Mouse (Mus musculus): Measurements from ENCODE around the gene Gja1.

Gja1 gene

GRCm38 (mm10) chr10:56415894-56416570 lies 38.9 kb downstream of the Gja1 start:
- DNase-seq (ENCODE audit: inconsistent ontology term) = no peak

DNA sequence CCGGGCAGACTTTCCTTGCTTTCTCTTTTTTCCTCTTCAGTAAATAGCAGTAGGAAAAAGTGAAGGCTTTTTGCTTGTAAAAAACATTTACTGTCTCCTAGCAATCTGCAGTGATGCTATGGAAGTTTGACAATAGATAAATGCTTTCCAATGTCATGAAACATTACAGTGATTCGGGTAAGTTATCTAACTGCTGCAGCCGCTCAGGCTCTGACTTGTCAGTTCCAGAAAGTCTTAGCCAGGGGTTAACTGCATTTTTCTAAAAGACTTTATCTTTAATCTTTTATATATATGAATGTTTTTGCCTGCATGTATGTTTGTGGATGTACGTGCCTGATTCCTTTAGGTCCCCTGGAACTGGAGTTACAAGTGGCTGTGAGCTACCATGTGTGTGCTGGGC lies 45.4 kb downstream of the Gja1 start:
- DNase-seq (ENCODE audit: inconsistent ontology term) = no peak

DNA sequence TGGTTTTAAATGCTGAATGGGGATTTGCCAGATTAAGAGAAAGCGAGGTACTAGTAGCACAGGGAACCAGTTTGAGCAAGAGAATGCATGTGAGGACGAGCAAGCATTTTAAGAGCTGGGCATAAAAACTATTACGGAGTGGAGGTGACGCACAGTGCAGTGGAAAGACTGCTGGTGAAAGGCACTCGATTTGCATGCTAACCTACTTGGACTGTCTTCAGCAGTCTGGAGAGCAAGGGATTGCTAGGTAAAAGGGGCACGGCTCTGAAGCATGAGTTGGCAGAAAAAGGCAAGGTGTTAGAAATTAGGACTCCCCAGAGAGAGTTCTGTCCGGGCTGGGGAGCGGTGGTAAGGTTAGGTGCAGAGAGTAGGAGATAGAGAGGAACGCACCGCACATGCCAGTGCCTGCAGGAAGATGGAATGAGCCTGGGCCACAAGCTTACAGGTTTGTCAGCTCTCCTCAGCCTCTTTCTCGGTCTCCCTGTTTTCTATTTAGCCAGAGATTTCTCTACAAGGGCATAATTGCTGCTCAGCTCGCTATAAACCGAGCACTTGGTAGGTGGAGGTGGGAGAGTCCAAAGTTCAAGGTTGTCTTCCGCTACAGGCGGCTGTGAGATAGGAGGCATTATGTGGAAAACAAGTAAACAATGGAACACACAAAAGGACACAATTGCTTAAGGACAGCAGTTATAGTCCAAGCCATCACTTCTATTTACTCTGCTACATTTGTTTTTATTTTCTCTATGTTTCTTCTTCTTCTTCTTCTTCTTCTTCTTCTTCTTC lies 48.1 kb downstream of the Gja1 start:
- no peak for DNase-seq (ENCODE audit: inconsistent ontology term)

DNA sequence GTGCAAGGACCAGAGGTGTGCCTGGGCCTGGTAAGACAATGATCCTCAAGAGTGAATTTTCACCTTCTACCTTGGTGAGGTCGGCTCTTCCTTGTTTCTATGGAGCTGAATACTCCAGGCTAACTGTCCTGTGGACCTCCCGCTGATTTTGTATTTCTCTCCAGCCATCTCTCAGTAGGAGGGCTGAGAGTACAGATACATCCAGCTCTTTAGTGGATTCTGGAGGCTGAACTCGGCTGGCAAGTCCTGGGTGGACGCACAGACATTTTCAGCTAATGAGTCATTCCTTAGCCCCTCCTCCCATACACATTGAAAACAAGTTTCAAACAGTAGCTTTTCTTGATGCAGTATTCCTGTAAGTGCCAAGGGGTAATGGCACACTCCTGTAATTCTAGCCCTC lies 49.2 kb downstream of the Gja1 start:
- peak; percentile 68 for DNase-seq (ENCODE audit: inconsistent ontology term)

- DNase-seq (ENCODE audit: inconsistent ontology term) = no peak
Observed at GRCm38 (mm10) chr10:56427382-56427781, 50.3 kb downstream of the Gja1 start.

- DNase-seq (ENCODE audit: inconsistent ontology term) = no peak
Observed at GRCm38 (mm10) chr10:56427827-56428226, 50.7 kb downstream of the Gja1 start.

DNA sequence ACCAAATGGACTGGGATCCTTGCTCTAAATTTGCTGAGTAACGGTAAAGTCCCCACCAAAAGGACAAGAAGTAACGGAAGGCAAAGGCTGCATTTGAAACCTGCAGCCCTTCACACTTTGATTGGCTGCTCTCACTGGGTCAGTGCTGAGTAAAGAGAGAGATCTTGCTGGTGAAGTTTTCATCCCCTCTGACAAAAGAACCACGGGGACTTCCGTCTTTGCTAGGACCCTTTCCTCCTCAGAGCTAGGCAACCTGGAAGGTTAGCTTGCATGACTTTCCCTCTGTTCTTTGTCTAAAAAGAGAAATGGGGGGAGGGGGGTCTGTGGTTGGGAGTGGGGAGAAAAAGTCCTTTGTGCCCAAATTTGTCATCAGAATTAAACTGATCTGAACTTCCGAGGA lies 51.9 kb downstream of the Gja1 start:
- DNase-seq (ENCODE audit: inconsistent ontology term) = peak; percentile 10

GRCm38 (mm10) chr10:56431600-56432389 lies 54.7 kb downstream of the Gja1 start:
- DNase-seq (ENCODE audit: inconsistent ontology term) = peak; percentile 52

DNA sequence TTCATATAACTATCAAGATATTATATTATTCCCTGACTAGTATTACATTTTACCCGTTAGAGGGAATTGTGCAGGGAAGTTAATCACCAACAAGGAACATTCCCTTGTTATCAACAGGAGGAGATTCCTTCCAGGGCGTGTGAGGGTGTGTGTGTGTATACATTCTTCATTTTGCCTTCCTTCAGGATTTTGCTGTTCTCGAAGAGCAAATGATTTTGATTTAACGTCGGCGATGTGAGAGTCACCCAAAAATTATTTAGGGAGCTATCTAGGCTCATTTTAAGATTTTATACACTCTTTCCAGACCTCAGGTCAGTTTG lies 55.2 kb downstream of the Gja1 start:
- DNase-seq (ENCODE audit: inconsistent ontology term) = no peak

DNA sequence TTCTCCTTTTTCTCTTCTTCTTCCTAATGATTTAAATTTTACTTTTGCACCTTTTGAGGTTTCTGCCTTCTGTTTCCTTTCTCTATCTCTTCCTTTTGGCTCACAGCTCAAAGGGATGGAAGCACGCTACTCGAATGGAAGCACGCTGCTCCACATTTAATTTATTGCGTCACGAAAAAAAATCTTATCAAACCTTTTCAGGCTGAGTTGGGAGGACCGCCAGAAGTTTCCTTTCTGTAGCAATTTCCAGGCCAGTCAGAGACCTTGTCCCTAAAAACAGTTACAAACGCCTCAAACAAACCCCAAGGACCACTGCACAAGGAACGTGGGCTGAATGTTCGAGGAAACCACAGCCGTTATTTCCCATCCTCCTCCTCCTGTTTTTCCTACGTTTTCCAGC lies 60.2 kb downstream of the Gja1 start:
- no peak for DNase-seq (ENCODE audit: inconsistent ontology term)

- no peak for DNase-seq (ENCODE audit: inconsistent ontology term)
Observed at GRCm38 (mm10) chr10:56439638-56440037, 62.5 kb downstream of the Gja1 start.

- no peak for DNase-seq (ENCODE audit: inconsistent ontology term)
Observed at GRCm38 (mm10) chr10:56444457-56444856, 67.3 kb downstream of the Gja1 start.

- no peak for DNase-seq (ENCODE audit: inconsistent ontology term)
Observed at GRCm38 (mm10) chr10:56449030-56449429, 71.9 kb downstream of the Gja1 start.
